Mouse (Mus musculus): ENCODE results near the gene Iqgap2.

The Iqgap2 gene

GRCm38 (mm10) chr13:95882001-95882400 lies 9.7 kb downstream of the Iqgap2 start:
- no peak for DNase-seq

DNA sequence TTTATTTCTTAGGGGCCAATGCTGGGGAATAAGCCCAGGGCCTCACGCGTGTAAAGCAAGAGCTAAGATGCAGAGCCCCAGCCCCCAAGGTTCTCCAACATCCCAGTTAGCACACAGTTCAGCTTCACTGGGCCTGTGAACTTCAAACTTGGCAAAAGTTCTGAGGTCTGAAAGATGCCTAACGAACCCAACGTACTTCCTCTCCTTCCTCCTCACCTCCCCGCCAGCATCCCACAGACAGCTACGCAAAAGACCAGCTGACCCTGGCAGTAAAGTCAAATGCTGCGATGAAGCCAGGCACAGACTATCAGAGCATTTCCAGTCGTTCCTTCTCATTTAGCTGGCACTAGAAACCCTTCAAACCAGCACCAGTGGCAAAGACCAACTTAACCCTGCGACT lies 10.3 kb downstream of the Iqgap2 start:
- no peak for DNase-seq

DNA sequence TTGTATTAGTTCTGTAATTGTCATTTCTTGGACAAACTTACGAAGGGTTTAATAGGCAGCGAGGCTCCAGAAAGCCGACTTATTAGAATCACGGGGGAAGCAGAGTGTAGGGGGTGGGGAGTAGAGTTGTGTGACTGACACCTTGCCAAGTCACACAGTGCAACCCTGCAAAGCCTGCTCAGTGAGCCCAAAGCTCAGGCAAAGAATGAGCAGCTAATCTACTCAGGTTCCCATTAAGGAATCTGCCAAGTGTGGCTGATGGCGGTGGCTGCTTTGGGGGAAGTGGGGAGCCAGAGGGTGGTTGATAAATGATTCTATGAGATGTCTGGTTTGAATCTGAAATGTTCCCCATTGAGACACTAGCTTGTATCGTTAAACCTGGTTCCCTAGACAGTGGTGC lies 11.1 kb downstream of the Iqgap2 start:
- peak; percentile 30 for DNase-seq

GRCm38 (mm10) chr13:95871993-95872392 lies 19.7 kb downstream of the Iqgap2 start:
- DNase-seq: no peak

DNA sequence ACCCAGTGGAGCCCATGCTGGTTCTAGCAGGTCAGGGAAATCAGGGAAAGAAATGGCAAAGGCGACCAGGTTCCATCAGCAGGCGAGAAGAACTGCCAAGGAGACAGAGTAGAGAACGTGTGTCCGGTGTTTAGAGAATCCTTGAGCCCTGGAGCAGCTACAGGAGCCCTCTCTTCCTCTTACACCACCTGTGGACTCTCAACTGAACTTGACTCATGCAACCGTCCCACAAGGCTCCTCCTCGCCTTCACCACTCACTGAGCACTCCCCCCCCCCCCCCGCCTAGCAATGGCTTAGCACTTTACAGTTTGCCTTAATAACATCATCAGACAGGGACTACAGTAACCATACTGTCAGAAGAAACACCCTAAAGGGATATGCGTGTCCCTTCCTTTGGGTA lies 21.1 kb downstream of the Iqgap2 start:
- no peak for DNase-seq

DNA sequence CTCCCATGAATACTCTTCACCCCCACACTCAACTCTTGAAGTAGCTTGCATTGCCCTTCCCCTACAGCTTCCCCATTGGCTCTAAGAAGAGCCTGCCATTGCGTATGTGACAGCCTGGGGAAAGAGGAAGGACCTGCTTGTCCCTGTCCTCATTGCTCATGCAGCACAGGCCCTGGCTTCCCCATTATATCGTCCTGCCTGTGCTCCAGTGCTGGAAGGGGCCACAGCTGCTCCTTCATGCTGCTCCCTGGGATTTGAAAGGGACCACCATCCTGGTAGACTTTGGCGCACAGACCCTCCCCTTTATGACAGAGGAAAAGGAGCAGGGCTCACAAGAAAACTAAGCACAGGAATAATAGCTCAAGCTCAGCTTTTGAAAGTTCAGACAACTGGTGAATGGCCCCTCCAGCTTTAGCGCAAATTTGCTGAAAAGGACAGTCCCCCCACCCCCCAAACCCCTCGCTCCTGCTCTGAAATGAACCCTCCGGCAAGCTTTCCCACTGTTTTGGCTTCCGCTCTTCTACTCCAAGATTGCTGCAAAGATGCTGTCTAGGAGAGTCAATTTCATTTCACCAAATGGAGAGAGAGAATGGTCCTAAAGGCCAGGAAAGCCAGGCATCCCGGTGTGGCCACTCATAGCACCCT lies 22.7 kb downstream of the Iqgap2 start:
- DNase-seq: no peak

DNA sequence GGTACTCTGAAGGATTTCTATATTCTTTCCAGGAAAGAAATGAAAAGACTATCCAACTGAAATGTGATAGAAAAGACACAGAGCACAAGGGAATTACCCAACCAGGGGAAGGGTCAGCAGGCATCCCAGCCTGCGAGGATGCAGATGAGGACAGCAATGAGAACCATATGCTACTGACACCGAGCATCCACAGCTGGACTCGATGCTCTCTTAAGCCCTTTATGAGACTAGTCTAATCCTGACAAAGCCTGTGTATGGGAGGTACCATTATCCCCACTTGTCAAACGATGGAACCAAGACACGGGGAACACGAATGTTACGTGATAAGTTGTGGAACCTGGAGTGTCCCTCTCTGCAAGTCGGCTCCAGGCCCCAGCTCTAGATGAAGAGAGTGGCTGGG lies 29.5 kb downstream of the Iqgap2 start:
- no peak for DNase-seq

- no peak for DNase-seq
Measured at GRCm38 (mm10) chr13:95859271-95859670, 32.5 kb downstream of the Iqgap2 start.

DNA sequence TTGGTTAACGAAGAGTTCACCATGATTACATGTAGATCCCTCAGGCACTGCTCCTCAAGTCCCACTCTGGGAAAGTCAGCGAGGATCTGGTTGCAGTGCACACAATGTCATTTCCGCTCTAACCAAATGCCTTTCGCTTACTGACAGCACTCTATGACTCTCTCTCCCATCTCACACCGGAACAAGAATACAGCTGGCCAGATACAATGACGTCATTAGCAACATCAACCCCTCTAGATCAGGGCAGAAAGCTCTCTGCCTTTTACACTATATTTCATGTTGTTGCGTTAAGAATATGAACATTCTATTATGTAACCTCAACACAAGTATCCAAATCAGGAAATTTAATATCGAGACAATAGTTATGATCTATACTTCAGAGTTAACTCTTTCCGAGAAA lies 32.9 kb downstream of the Iqgap2 start:
- no peak for DNase-seq

- DNase-seq: no peak
Measured at GRCm38 (mm10) chr13:95855537-95855936, 36.2 kb downstream of the Iqgap2 start.

- DNase-seq: no peak
Measured at GRCm38 (mm10) chr13:95851611-95852010, 40.1 kb downstream of the Iqgap2 start.

DNA sequence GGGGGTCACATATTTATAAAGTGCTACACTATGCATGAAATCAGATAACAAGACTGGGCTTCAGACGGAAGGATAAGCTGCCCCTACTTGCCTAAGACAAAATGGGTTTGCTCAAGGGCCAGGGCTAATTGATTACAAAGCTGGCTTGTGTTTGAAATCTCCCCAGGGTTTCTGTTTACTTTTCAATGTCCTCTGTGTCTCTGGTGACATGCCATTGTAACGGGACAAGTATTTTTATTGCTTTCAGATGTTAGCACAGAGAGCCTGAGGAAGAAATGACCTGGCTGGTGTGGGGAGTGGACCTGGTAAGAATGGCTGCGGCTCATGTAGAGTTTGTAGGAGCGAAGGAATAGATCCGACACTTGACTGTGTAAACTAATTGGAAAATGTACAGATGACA lies 41.3 kb downstream of the Iqgap2 start:
- DNase-seq: no peak

DNA sequence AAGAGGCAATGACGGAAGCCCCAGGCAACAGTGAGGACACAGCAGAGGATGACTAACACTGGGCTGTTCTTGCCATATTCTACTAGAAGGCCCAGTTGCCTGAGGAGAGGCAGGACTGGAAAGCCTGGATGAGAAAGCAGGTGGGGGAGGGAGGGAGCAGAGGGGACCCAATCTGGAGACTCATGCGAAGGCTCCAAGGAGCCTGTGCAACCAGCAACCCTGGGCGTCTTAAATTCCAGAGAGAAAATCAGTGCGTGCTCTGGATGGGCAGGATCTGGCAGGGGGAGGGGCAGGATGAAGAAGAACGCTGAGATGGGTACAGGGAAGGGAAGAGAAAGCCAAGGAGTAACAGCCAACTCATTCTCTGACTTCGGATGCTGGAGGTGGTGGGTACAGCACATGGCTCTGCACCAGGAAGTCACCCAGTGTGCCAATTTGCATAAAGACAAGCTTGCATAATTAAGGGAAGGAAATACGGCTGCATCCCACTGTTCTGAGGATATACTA lies 42.2 kb downstream of the Iqgap2 start:
- DNase-seq: no peak

DNA sequence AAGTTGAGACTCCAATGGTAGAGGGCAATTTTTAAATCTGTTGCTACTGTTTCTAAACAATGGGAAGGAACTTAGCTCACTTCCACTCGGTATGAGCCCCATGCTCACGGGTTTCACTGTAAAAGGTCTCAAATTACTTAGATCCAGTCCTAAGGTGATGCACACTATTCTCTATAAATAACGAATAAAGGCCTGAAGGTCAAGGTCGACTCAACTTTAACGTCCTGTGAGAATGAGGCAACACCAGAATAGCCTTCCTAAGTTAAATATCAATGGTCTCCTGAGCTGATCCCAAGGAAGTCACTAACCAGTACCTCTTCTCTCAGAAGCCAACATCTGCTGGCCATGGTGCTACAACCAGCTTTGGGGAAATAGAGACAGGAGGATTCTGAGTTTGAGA lies 45.4 kb downstream of the Iqgap2 start:
- no peak for DNase-seq

DNA sequence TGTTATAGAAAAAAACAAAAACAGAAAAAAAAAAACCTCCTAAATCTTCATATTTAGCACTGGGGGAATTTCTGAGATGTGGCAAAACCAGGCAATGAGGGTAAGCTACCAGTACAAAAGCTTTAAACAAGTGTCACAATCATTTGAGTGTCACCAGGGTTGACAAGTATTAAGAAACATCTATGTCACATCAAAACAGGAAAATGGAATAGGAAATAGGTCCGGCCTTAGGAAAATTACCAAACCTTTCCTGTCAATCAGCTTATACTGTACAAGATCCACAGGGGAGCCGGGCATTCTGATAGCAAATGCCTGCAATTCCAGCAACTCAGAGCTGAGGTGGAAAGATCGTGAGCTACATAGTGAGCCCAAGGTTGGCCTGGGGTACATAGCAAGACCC lies 46.8 kb downstream of the Iqgap2 start:
- no peak for DNase-seq

DNA sequence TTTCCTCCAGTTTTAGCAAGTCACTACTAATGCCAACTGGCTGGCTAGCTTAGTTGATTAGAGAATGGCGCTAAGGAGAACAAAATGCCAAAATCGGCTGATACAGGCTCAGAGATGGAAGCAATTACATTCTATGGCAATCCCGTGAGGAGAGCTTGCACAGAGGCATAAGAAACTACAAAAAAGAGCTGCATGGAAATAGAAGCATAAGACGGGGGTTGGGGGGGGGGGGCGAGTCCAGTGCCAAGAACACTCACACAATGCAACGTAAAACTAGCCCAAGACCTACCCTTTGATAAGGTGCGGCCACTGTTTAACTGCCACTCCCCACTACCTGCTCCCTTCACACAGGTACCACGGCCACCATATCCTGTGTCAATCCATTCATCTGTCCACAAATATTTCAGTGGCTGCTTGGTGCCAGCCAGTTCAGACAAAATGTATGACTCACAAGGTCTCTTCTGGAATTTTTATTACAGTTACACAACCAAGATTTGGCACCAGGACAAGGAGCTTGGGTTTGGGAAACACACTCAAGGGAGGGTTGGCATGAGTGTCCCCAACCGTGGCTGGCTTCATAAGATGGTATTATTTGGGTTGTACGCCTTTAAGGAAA lies 48.2 kb downstream of the Iqgap2 start:
- no peak for DNase-seq

DNA sequence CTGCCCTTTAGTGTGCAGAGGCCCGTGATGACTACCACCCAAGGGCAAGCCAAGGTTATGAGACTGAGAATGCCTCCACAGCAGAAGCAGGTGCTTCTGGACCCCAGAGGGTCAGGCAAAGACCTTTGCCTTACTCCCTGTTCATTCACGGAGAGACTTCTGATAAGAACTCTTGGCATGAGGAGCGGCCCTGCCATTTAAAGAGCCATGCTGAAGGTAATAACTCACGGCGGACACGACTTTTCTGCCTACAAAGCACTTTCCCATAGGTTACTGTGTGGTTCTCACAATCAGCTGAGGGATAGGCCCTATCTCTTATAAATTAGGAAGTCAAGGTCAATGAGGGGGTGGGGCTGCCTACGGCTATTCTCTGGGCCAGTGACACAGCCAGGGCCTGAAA lies 48.9 kb downstream of the Iqgap2 start:
- no peak for DNase-seq

DNA sequence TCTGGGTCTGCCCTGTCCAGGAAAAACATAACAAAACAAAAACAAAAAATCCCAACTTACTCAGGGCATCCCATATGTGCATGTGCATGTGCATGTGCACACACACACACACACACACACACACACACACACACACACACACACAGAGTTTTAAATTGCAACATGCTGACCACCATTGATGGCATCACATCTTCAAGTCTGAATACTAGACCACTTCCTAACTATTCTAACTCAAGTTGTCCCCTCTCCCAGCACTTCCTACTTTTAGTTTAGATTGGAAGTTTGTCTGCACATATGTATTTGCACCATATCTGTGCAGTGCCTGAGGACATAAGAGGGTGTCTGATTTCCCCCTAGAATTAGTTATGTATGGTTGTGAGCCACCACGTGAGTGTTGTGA lies 49.8 kb downstream of the Iqgap2 start:
- DNase-seq: no peak

DNA sequence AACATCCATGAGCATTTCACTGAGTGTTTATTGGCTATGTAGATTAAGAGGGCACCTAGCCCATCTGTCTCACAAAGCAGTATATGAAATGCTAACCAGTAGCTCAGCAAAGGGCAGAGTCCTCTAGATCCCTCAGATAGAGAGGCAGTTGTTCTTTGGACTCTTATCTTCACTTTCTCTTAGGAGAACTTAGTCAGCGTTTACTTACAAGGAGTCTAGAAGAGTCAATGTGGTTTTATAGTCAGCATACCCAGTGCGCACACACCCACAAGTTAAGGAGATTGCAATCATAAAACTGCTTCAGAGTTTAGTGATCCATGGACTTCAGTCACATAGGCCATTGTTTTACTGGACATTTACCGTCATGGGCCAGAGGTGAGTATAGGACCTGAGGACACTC lies 54.8 kb downstream of the Iqgap2 start:
- no peak for DNase-seq

GRCm38 (mm10) chr13:95833473-95833872 lies 58.2 kb downstream of the Iqgap2 start:
- DNase-seq: no peak

DNA sequence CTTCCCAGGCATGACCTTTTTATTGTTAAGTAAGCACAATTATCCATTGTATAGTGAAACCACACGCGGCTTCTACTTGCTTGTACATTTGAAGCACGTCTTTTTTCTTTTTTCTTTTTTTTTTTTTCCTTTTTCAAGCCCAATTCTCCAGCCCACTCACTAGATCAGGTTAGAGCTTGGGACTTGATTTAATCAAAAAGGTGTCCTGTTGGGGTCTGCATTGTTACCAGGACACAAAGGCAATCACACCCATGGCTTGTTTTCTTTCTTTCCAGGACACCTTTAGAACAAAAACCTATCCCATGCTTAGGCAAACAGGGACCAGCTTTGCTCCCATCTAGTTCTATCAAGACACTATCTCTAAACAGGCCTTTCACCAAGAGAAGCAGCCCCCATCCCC lies 59.0 kb downstream of the Iqgap2 start:
- no peak for DNase-seq

- DNase-seq: no peak
Measured at GRCm38 (mm10) chr13:95831760-95832159, 60.0 kb downstream of the Iqgap2 start.

GRCm38 (mm10) chr13:95829431-95830171 lies 62.1 kb downstream of the Iqgap2 start:
- DNase-seq: no peak

- DNase-seq: no peak
Measured at GRCm38 (mm10) chr13:95828616-95829015, 63.1 kb downstream of the Iqgap2 start.

Data from kidney, adult 18-20 months (tissue).